Mouse (Mus musculus): Measurements from ENCODE around the gene Camk1d.

GRCm38 (mm10) chr2:5676786-5677185 lies 37.5 kb downstream of the Camk1d start:
- TF ChIP-seq CTCF (IDR thresholded peaks at IDR 0.05; ENCODE audit: low read depth, low read length) (no peak), POLR2A (IDR thresholded peaks at IDR 0.05; ENCODE audit: insufficient read depth, low read length) (no peak)

Measured in ES-Bruce4 (cell line).